Mouse (Mus musculus): ENCODE measurements at regions not wholly inside any gene's neighbourhood (a gene's known extent, or its start where the extent isn't known, plus 50 kb on each side); places are given as distances from the start of the nearest gene placed in this dataset.

- Histone ChIP-seq H3K27ac (ENCODE audit: low read length) (peak overlapping the region; percentile 84), H3K9ac (replicated peaks; ENCODE audit: low read depth, low read length) (no peak overlapping the region), H3K9me3 (ENCODE audit: control insufficient read depth, low read depth, low read length) (no peaks in the 10 kb centered on the region), H3K4me2 (replicated peaks; ENCODE audit: low read depth, low read length) (no peak overlapping the region), H3K36me3 (ENCODE audit: control insufficient read depth, insufficient read depth, low read length) (no peaks in the 10 kb centered on the region), H3K27me3 (ENCODE audit: control insufficient read depth, insufficient read depth, low read length) (no peaks in the 10 kb centered on the region), H3K4me1 (ENCODE audit: control insufficient read depth, insufficient read depth, low read length) (peaks cover 37% of the 10 kb centered on the region), H3K4me3 (ENCODE audit: low read depth, low read length) (no peak overlapping the region)
- WGBS = 28% methylated on average over 5 of the region's 5 CpGs
- ATAC-seq (ENCODE audit: insufficient number of reproducible peaks, insufficient read depth, low FRiP score, low read depth) = peak; percentile 47; the same call in 1 of the 2 replicates
Measured at GRCm38 (mm10) chr7:129805340-129805739, 213.7 kb downstream of the Wdr11 start.

- Histone ChIP-seq H3K4me1 (ENCODE audit: control insufficient read depth, insufficient read depth, low read length) (peaks cover 8% of the 10 kb centered on the region; the same call in 1 of the 2 replicates), H3K27me3 (ENCODE audit: control insufficient read depth, insufficient read depth, low read length) (no peaks in the 10 kb centered on the region), H3K36me3 (ENCODE audit: control insufficient read depth, insufficient read depth, low read length) (no peaks in the 10 kb centered on the region), H3K4me3 (ENCODE audit: low read depth, low read length) (no peak overlapping the region), H3K27ac (ENCODE audit: low read length) (peak overlapping the region; percentile 76; the same call in 1 of the 2 replicates), H3K4me2 (replicated peaks; ENCODE audit: low read depth, low read length) (no peak overlapping the region), H3K9me3 (ENCODE audit: control insufficient read depth, low read depth, low read length) (no peaks in the 10 kb centered on the region), H3K9ac (replicated peaks; ENCODE audit: low read depth, low read length) (no peak overlapping the region)
- no peak for ATAC-seq (ENCODE audit: insufficient number of reproducible peaks, insufficient read depth, low FRiP score, low read depth)
- WGBS = 25% methylated on average over 9 of the region's 9 CpGs
Measured at GRCm38 (mm10) chr7:129810141-129810540, 218.5 kb downstream of the Wdr11 start.

GRCm38 (mm10) chr7:129810565-129810964, 218.9 kb downstream of the Wdr11 start:
- Histone ChIP-seq H3K36me3 (ENCODE audit: control insufficient read depth, insufficient read depth, low read length) (no peaks in the 10 kb centered on the region), H3K9me3 (ENCODE audit: control insufficient read depth, low read depth, low read length) (no peaks in the 10 kb centered on the region), H3K4me1 (ENCODE audit: control insufficient read depth, insufficient read depth, low read length) (0 out of 2 replicates have a peak, but pooled peaks cover 5% of the 10 kb centered on the region), H3K9ac (replicated peaks; ENCODE audit: low read depth, low read length) (no peak overlapping the region), H3K4me3 (ENCODE audit: low read depth, low read length) (no peak overlapping the region), H3K4me2 (replicated peaks; ENCODE audit: low read depth, low read length) (no peak overlapping the region), H3K27me3 (ENCODE audit: control insufficient read depth, insufficient read depth, low read length) (no peaks in the 10 kb centered on the region), H3K27ac (ENCODE audit: low read length) (peak overlapping the region; percentile 76; the same call in 1 of the 2 replicates)
- ATAC-seq (ENCODE audit: insufficient number of reproducible peaks, insufficient read depth, low FRiP score, low read depth) = 0 out of 2 replicates have a peak, but pooled peaks have one; percentile 23
- WGBS = 23% methylated on average over 4 of the region's 4 CpGs

- ATAC-seq (ENCODE audit: insufficient number of reproducible peaks, insufficient read depth, low FRiP score, low read depth) = no peak
- 86% methylated on average over 6 of the region's 6 CpGs for WGBS
- no peaks in the 10 kb centered on the region for H3K36me3 ChIP-seq (ENCODE audit: control insufficient read depth, insufficient read depth, low read length)
Measured at GRCm38 (mm10) chr7:129814149-129814860, 222.6 kb downstream of the Wdr11 start.

GRCm38 (mm10) chr7:129818833-129819232, 227.2 kb downstream of the Wdr11 start:
- H3K9me3 ChIP-seq (ENCODE audit: control insufficient read depth, low read depth, low read length) = no peaks in the 10 kb centered on the region
- no peak overlapping the region for H3K27ac ChIP-seq (ENCODE audit: low read length)
- H3K9ac ChIP-seq (replicated peaks; ENCODE audit: low read depth, low read length) = no peak overlapping the region
- WGBS = 88% methylated on average over 2 of the region's 2 CpGs
- ATAC-seq (ENCODE audit: insufficient number of reproducible peaks, insufficient read depth, low FRiP score, low read depth) = no peak
- H3K4me1 ChIP-seq (ENCODE audit: control insufficient read depth, insufficient read depth, low read length) = no peaks in the 10 kb centered on the region
- no peak overlapping the region for H3K4me2 ChIP-seq (replicated peaks; ENCODE audit: low read depth, low read length)
- no peak overlapping the region for H3K4me3 ChIP-seq (ENCODE audit: low read depth, low read length)
- no peaks in the 10 kb centered on the region for H3K27me3 ChIP-seq (ENCODE audit: control insufficient read depth, insufficient read depth, low read length)
- no peaks in the 10 kb centered on the region for H3K36me3 ChIP-seq (ENCODE audit: control insufficient read depth, insufficient read depth, low read length)

More at GRCm38 (mm10) chr7:129814149-129814860, 222.6 kb downstream of the Wdr11 start:
- Histone ChIP-seq H3K4me1 (ENCODE audit: control insufficient read depth, insufficient read depth, low read length) (0 out of 2 replicates have a peak, but pooled peaks cover 2% of the 10 kb centered on the region), H3K4me2 (replicated peaks; ENCODE audit: low read depth, low read length) (no peak overlapping the region), H3K9me3 (ENCODE audit: control insufficient read depth, low read depth, low read length) (no peaks in the 10 kb centered on the region), H3K9ac (replicated peaks; ENCODE audit: low read depth, low read length) (no peak overlapping the region), H3K27ac (ENCODE audit: low read length) (no peak overlapping the region), H3K27me3 (ENCODE audit: control insufficient read depth, insufficient read depth, low read length) (no peaks in the 10 kb centered on the region), H3K4me3 (ENCODE audit: low read depth, low read length) (no peak overlapping the region)

- no peaks in the 10 kb centered on the region for H3K9me3 ChIP-seq (ENCODE audit: control insufficient read depth, low read depth, low read length)
Measured at GRCm38 (mm10) chr7:129819651-129820050, 228.0 kb downstream of the Wdr11 start.

GRCm38 (mm10) chr7:129828970-129829369, 237.3 kb downstream of the Wdr11 start:
- no peaks in the 10 kb centered on the region for H3K36me3 ChIP-seq (ENCODE audit: control insufficient read depth, insufficient read depth, low read length)
- ATAC-seq (ENCODE audit: insufficient number of reproducible peaks, insufficient read depth, low FRiP score, low read depth) = no peak

More at GRCm38 (mm10) chr7:129819651-129820050, 228.0 kb downstream of the Wdr11 start:
- Histone ChIP-seq H3K4me3 (ENCODE audit: low read depth, low read length) (no peak overlapping the region), H3K27ac (ENCODE audit: low read length) (no peak overlapping the region), H3K4me2 (replicated peaks; ENCODE audit: low read depth, low read length) (no peak overlapping the region), H3K4me1 (ENCODE audit: control insufficient read depth, insufficient read depth, low read length) (no peaks in the 10 kb centered on the region), H3K27me3 (ENCODE audit: control insufficient read depth, insufficient read depth, low read length) (no peaks in the 10 kb centered on the region), H3K36me3 (ENCODE audit: control insufficient read depth, insufficient read depth, low read length) (no peaks in the 10 kb centered on the region), H3K9ac (replicated peaks; ENCODE audit: low read depth, low read length) (no peak overlapping the region)
- 82% methylated on average over 5 of the region's 5 CpGs for WGBS
- no peak for ATAC-seq (ENCODE audit: insufficient number of reproducible peaks, insufficient read depth, low FRiP score, low read depth)

GRCm38 (mm10) chr7:129832830-129833229, 241.2 kb downstream of the Wdr11 start:
- no peaks in the 10 kb centered on the region for H3K27me3 ChIP-seq (ENCODE audit: control insufficient read depth, insufficient read depth, low read length)
- WGBS = 86% methylated on average over 8 of the region's 8 CpGs

More at GRCm38 (mm10) chr7:129828970-129829369, 237.3 kb downstream of the Wdr11 start:
- Histone ChIP-seq H3K4me3 (ENCODE audit: low read depth, low read length) (no peak overlapping the region), H3K4me1 (ENCODE audit: control insufficient read depth, insufficient read depth, low read length) (0 out of 2 replicates have a peak, but pooled peaks cover 5% of the 10 kb centered on the region), H3K9me3 (ENCODE audit: control insufficient read depth, low read depth, low read length) (no peaks in the 10 kb centered on the region), H3K27me3 (ENCODE audit: control insufficient read depth, insufficient read depth, low read length) (no peaks in the 10 kb centered on the region), H3K27ac (ENCODE audit: low read length) (no peak overlapping the region), H3K9ac (replicated peaks; ENCODE audit: low read depth, low read length) (no peak overlapping the region), H3K4me2 (replicated peaks; ENCODE audit: low read depth, low read length) (no peak overlapping the region)
- WGBS = 73% methylated on average over 1 of the region's 1 CpGs

More at GRCm38 (mm10) chr7:129832830-129833229, 241.2 kb downstream of the Wdr11 start:
- no peaks in the 10 kb centered on the region for H3K36me3 ChIP-seq (ENCODE audit: control insufficient read depth, insufficient read depth, low read length)
- no peaks in the 10 kb centered on the region for H3K9me3 ChIP-seq (ENCODE audit: control insufficient read depth, low read depth, low read length)
- H3K4me2 ChIP-seq (replicated peaks; ENCODE audit: low read depth, low read length) = no peak overlapping the region
- 0 out of 2 replicates have a peak, but pooled peaks cover 3% of the 10 kb centered on the region for H3K4me1 ChIP-seq (ENCODE audit: control insufficient read depth, insufficient read depth, low read length)
- no peak overlapping the region for H3K9ac ChIP-seq (replicated peaks; ENCODE audit: low read depth, low read length)
- no peak for ATAC-seq (ENCODE audit: insufficient number of reproducible peaks, insufficient read depth, low FRiP score, low read depth)
- no peak overlapping the region for H3K27ac ChIP-seq (ENCODE audit: low read length)
- no peak overlapping the region for H3K4me3 ChIP-seq (ENCODE audit: low read depth, low read length)

All from stomach, embryonic 14.5 days (tissue).